Mouse (Mus musculus) Patski (cell line): ENCODE results near the gene Pgap2. TPM values are rescaled to one million over a fixed set of nuclear protein-coding genes. Genes with fewer than 3 reads are reported as not detected.
A peak's percentile ranks its signal among the peaks of the same experiment; 100 is the strongest.

Experiments
- ATAC-seq: fragments of 100-300 bp; one replicate; pipeline ENCODE4 v1.8.0; 2021
- CTCF ChIA-PET: fragments of 350-600 bp; sonication (Branson Sonifier 250); formaldehyde crosslinking; loops from one replicate; lab custom pipeline; 2022; ENCODE audit warnings: inconsistent platforms; lab: Charles Lee
- POLR2A ChIA-PET: fragments of 350-600 bp; sonication (Branson Sonifier 250); formaldehyde crosslinking; loops from one replicate; lab custom pipeline; 2022; ENCODE audit warnings: antibody characterized with exemption, inconsistent platforms; lab: Charles Lee
- DNase-seq: peaks from one replicate; pipeline ENCODE4 v3.0.0-alpha.2; 2011; ENCODE audit warnings: low read depth, low spot score
- H3K27me3 ChIP-seq: fragments of 371-371 bp; one replicate; pipeline ENCODE4 v1.5.1; 2021
- CTCF ChIP-seq: fragments of 100-300 bp; IDR thresholded peaks from one replicate; pipeline ENCODE4 v1.5.1; 2021
- in situ Hi-C: fragments of 300-500 bp; cut with MboI; formaldehyde crosslinking; loops from 3 replicates; pipeline ENCODE4 v1.11.1; 2018; ENCODE audit warnings: low pct_unique_long_range_greater_than_20kb, mixed read lengths
- polyA plus RNA-seq: library from polyadenylated mRNA; unstranded; gene quantifications from one replicate; pipeline ENCODE4 v1.2.3, GENCODE M21; 2021

Gene Pgap2
- polyA plus RNA-seq, result 33.7 TPM

DNA sequence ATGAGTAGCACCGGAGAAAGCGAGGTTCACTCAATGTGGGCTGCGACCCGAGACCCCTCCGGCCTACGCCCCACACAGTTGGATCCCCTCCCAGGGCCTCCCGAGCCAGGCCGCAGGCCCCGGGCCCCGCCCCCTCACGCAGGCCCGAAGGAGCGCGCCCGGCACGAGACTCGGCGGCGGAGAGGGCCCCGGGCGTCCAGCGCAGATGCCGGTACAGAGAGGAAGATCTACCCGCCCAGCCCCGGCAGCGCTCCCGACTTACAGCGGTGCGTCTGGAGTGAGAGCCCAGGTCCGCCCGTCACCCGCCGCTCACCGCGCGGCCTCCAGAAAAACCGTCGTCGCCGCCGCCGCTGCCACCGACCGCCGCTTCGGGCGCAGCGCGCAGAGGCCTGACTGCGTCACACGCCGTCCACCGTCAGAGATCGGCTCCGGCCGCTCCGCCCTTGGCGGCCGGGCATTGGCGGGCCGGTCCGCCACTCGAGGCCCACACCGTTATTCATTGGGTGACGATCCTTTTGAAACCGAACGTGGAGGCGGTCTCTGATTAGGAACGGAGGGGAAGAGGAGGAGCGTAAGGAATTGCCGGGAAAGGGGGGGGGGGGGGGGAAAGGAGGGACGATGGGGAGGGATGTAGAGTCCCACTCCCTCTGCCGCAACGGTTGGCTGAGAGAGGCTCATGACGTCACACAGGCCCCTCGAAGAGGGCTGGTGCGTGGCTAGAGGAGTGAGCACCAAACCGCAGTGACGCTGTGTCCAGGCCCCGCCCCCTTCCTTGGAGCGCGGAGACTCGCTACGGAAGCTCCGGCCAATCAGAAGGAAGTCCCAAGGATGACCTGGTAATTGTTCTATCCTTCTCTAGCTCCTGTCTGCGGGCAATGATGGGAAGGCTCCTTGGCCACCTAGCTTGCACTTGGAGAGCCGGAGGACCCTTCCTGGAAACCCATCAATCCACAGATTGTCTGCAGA is at the start of gene Pgap2, which contains the start of gene Nup98:
Gene Pgap2 (plus strand): TSS at position 453 of the 966 bp plus-strand sequence.
Gene Nup98 (minus strand): TSS at position 421 of the 966 bp plus-strand sequence.
- POLR2A ChIA-PET, result no interaction called here
- in situ Hi-C loops, result no loop called here
- peak; percentile 94 for DNase-seq

GRCm38 (mm10) chr7:102170300-102170699 is 39.7 kb upstream of the Pgap2 start:
- no peak for ATAC-seq

More for the DNA sequence above, at the start of gene Pgap2, which contains the start of gene Nup98:
- TF ChIP-seq CTCF, result no peak
- CTCF ChIA-PET, result interaction anchor here (1.4 to 2.9 kb wide), 2 partner anchors 11 to 14 kb away, joined by 3 to 19 read pairs; no protein-coding TSS in a partner anchor
- H3K27me3 ChIP-seq, result no peaks in the 10 kb centered on the region
- peak; percentile 97 for ATAC-seq

GRCm38 (mm10) chr7:102183849-102184248 is 26.2 kb upstream of the Pgap2 start:
- TF ChIP-seq CTCF, result no peak
- no peak for DNase-seq
- in situ Hi-C loops, result no loop called here
- ATAC-seq, result no peak
- ChIA-PET POLR2A (no interaction called here), CTCF (interaction anchor here (1.2 kb wide), 1 partner anchor 15 kb away, joined by 4 read pairs; no protein-coding TSS in a partner anchor)
- no peaks in the 10 kb centered on the region for H3K27me3 ChIP-seq

More at GRCm38 (mm10) chr7:102170300-102170699, 39.7 kb upstream of the Pgap2 start:
- POLR2A ChIA-PET, result interaction anchor here (0.7 kb wide), 1 partner anchor 33 kb away, joined by 5 read pairs; no protein-coding TSS in a partner anchor
- no peaks in the 10 kb centered on the region for H3K27me3 ChIP-seq
- in situ Hi-C loops, result no loop called here
- TF ChIP-seq CTCF, result peak; percentile 50
- CTCF ChIA-PET, result interaction anchor here (1.0 to 1.8 kb wide), 2 partner anchors 11 to 52 kb away, joined by 4 read pairs; no protein-coding TSS in a partner anchor
- no peak for DNase-seq

- ATAC-seq, result no peak
- no peak for TF ChIP-seq CTCF
- ChIA-PET CTCF (interaction anchor here (2.4 kb wide), 1 partner anchor 14 kb away, joined by 10 read pairs; no protein-coding TSS in a partner anchor), POLR2A (no interaction called here)
- H3K27me3 ChIP-seq, result no peaks in the 10 kb centered on the region
- in situ Hi-C loops, result no loop called here
- no peak for DNase-seq
Measured at GRCm38 (mm10) chr7:102192356-102192755, 17.7 kb upstream of the Pgap2 start.

GRCm38 (mm10) chr7:102200576-102200975 is 9.4 kb upstream of the Pgap2 start:
- no peak for DNase-seq
- CTCF ChIA-PET, result no interaction called here
- POLR2A ChIA-PET, result no interaction called here
- TF ChIP-seq CTCF, result no peak
- no peak for ATAC-seq
- in situ Hi-C loops, result no loop called here
- no peaks in the 10 kb centered on the region for H3K27me3 ChIP-seq

DNA sequence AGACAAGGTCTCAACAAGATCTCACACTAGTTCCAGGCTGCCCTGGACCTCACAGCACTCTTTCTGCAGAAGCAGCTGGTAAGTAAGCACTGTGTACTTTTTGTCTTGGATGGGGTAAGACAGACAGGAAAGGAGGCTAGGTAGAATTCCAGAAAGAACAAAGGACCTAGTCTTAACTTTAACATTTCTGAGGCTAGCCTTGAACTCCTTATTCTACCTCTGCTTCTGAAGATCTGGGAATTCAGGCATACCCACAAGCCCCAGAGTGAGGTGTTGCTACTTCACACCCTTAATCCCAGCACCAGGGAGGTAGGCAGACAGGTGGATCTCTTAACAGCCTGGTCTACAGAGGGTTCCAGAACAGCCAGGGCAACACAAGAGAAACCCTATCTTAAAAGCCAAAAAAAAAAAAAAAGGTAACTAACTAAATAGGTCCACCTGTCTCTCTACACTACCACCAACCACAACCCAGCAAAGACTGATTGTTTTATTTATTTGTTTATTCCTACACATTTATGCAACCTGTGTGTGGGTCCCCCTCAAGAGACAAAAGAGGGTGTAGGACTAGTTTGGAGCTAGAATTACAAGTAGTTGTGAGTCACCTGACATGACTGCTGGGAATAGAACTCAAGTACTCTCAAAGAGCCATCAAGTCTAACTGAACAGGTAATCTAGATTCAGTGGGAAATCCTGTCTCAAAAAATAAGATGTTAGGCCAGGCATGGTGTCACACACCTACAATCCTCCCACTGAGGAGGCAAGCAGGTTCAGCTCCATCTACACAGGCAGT is 8.8 kb upstream of the Pgap2 start:
- ChIA-PET CTCF (no interaction called here), POLR2A (no interaction called here)
- no peak for ATAC-seq
- DNase-seq, result no peak
- no peaks in the 10 kb centered on the region for H3K27me3 ChIP-seq
- in situ Hi-C loops, result no loop called here
- TF ChIP-seq CTCF, result no peak

DNA sequence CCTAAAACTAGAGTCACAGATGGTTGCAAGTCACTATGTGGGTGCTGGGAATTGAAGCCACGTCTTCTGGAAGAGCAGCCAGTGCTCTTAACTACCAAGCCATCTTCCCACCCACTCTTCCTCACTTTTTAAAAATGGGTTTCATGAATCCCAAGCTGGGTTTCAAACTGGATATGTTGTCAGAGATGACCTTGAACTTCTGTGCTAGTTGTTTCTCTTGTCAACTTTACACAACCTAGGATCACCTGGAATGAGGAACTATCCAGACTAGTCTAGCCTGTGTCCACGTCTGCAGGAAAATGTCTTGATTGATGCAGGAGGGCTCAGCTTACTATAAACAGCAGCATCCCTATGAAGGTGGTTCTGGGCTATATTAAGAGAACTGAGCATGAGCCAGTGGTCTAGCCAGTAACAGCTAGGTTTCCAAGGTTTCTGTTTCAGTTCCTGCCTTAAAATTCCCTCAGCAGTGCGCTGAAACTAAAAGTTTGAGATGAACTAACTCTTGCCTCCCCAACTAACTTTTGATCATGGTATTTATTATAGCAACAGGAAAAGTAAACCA is 5.6 kb upstream of the Pgap2 start:
- CTCF ChIA-PET, result no interaction called here
- POLR2A ChIA-PET, result no interaction called here
- in situ Hi-C loops, result no loop called here
- DNase-seq (no peak), ATAC-seq (no peak)
- H3K27me3 ChIP-seq, result no peaks in the 10 kb centered on the region
- TF ChIP-seq CTCF, result no peak

GRCm38 (mm10) chr7:102205646-102206045 is 4.4 kb upstream of the Pgap2 start:
- in situ Hi-C loops, result no loop called here
- ChIA-PET POLR2A (no interaction called here), CTCF (no interaction called here)
- DNase-seq, result no peak
- H3K27me3 ChIP-seq, result no peaks in the 10 kb centered on the region
- no peak for ATAC-seq
- no peak for TF ChIP-seq CTCF

- DNase-seq, result no peak
- ATAC-seq, result no peak
- no peaks in the 10 kb centered on the region for H3K27me3 ChIP-seq
- CTCF ChIA-PET, result no interaction called here
- no peak for TF ChIP-seq CTCF
- in situ Hi-C loops, result no loop called here
- POLR2A ChIA-PET, result no interaction called here
Measured at GRCm38 (mm10) chr7:102208806-102209363, 1.1 kb upstream of the Pgap2 start.
